Mouse (Mus musculus): Measurements from ENCODE around the gene D630003M21Rik. TPM values are rescaled to one million over a fixed set of nuclear protein-coding genes. Genes with fewer than 3 reads are reported as not detected.

D630003M21Rik gene
- polyA plus RNA-seq, 1 experiment from 2014 or later, result 5.3 TPM

- Histone ChIP-seq H3K36me3 (no peaks in the 10 kb centered on the region), H3K4me2 (no peak overlapping the region), H3K9me3 (no peaks in the 10 kb centered on the region), H3K4me1 (peaks cover 29% of the 10 kb centered on the region), H3K27ac (no peak overlapping the region), H3K27me3 (no peaks in the 10 kb centered on the region), H3K9ac (no peak overlapping the region), H3K4me3 (no peak overlapping the region)
- 76% methylated on average over 15 of the region's 15 CpGs for WGBS
- ATAC-seq (ENCODE audit: borderline replicate concordance, extremely low read depth, low FRiP score, low TSS enrichment), result no peak
These were observed 54.1 kb downstream of the D630003M21Rik start for GRCm38 (mm10) chr2:158174958-158175357.

DNA sequence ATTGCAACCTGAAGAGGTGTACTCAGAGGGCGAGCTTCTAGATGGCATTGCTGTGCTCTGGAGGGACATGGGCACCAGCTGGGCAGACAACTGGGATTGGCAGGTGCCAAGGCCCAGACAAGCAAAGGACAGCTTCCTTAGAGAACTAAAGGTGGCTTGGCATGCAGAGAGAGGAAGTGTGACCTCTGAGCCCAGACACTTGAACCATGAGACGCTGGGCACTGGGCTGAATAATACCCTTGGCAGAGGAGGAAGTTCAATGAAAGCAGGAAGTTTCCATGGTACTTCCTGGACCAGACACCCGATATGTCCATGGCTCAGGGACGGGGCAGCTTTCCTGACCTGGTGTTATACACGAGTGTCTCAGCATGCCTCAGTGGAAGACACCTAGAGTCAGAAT, 54.6 kb downstream of the D630003M21Rik start:
- ATAC-seq (ENCODE audit: borderline replicate concordance, extremely low read depth, low FRiP score, low TSS enrichment), result no peak
- Histone ChIP-seq H3K27me3 (no peaks in the 10 kb centered on the region), H3K4me1 (peaks cover 29% of the 10 kb centered on the region), H3K27ac (no peak overlapping the region), H3K9me3 (no peaks in the 10 kb centered on the region), H3K4me3 (no peak overlapping the region), H3K9ac (no peak overlapping the region), H3K36me3 (no peaks in the 10 kb centered on the region), H3K4me2 (no peak overlapping the region)
- 65% methylated on average over 5 of the region's 5 CpGs for WGBS

GRCm38 (mm10) chr2:158170394-158170793, 58.6 kb downstream of the D630003M21Rik start:
- no peak overlapping the region for H3K9ac ChIP-seq
- WGBS, result 78% methylated on average over 2 of the region's 2 CpGs
- H3K9me3 ChIP-seq, result no peaks in the 10 kb centered on the region
- no peak for ATAC-seq (ENCODE audit: borderline replicate concordance, extremely low read depth, low FRiP score, low TSS enrichment)
- no peaks in the 10 kb centered on the region for H3K27me3 ChIP-seq
- H3K4me2 ChIP-seq, result no peak overlapping the region
- no peak overlapping the region for H3K4me3 ChIP-seq
- H3K36me3 ChIP-seq, result no peaks in the 10 kb centered on the region
- H3K27ac ChIP-seq, result no peak overlapping the region
- peaks cover 35% of the 10 kb centered on the region for H3K4me1 ChIP-seq

GRCm38 (mm10) chr2:158169771-158170170, 59.3 kb downstream of the D630003M21Rik start:
- Histone ChIP-seq H3K27ac (no peak overlapping the region), H3K27me3 (no peaks in the 10 kb centered on the region), H3K4me1 (peaks cover 35% of the 10 kb centered on the region), H3K4me3 (no peak overlapping the region), H3K36me3 (no peaks in the 10 kb centered on the region), H3K9ac (no peak overlapping the region), H3K4me2 (no peak overlapping the region), H3K9me3 (no peaks in the 10 kb centered on the region)
- 75% methylated on average over 7 of the region's 7 CpGs for WGBS
- peak; percentile 24; the same call in 1 of the 2 replicates for ATAC-seq (ENCODE audit: borderline replicate concordance, extremely low read depth, low FRiP score, low TSS enrichment)

GRCm38 (mm10) chr2:158169351-158169750, 59.7 kb downstream of the D630003M21Rik start:
- Histone ChIP-seq H3K9me3 (no peaks in the 10 kb centered on the region), H3K9ac (no peak overlapping the region), H3K4me3 (no peak overlapping the region), H3K4me2 (no peak overlapping the region), H3K27ac (peak overlapping the region; percentile 53), H3K36me3 (no peaks in the 10 kb centered on the region), H3K4me1 (peaks cover 33% of the 10 kb centered on the region), H3K27me3 (no peaks in the 10 kb centered on the region)
- WGBS, result 52% methylated on average over 6 of the region's 6 CpGs
- peak; percentile 25; the same call in 1 of the 2 replicates for ATAC-seq (ENCODE audit: borderline replicate concordance, extremely low read depth, low FRiP score, low TSS enrichment)

DNA sequence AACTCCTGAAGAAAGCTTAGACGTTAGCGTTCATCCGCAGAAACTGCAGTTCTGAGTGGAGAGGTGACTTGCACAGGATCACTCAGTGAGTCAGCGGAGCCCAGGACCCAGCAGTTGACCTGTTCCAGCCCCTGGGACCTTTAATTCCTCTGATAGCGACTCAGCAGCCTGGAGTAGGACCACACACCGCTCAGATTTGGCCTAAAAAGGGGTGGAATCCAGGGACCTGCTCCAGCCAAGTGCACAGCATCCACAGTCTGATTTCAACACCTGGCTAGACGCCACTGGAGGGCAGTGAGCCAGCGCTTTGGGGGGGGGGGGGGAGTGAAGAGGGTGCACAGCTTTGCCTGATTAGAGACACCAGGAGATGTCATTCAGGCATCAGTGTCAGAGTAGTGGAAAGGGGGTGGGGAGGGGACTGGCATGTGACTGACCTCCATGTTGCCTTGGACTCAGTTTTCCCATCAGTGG, 60.2 kb downstream of the D630003M21Rik start:
- ATAC-seq (ENCODE audit: borderline replicate concordance, extremely low read depth, low FRiP score, low TSS enrichment), result peak; percentile 73
- no peaks in the 10 kb centered on the region for H3K36me3 ChIP-seq

GRCm38 (mm10) chr2:158167496-158168205, 61.4 kb downstream of the D630003M21Rik start:
- 49% methylated on average over 9 of the region's 9 CpGs for WGBS
- peaks cover 36% of the 10 kb centered on the region for H3K4me1 ChIP-seq
- H3K9ac ChIP-seq, result no peak overlapping the region
- H3K27ac ChIP-seq, result no peak overlapping the region
- no peaks in the 10 kb centered on the region for H3K36me3 ChIP-seq
- ATAC-seq (ENCODE audit: borderline replicate concordance, extremely low read depth, low FRiP score, low TSS enrichment), result no peak
- H3K4me2 ChIP-seq, result no peak overlapping the region
- H3K27me3 ChIP-seq, result no peaks in the 10 kb centered on the region
- no peak overlapping the region for H3K4me3 ChIP-seq
- H3K9me3 ChIP-seq, result no peaks in the 10 kb centered on the region

More for the DNA sequence above, 60.2 kb downstream of the D630003M21Rik start:
- H3K9me3 ChIP-seq, result no peaks in the 10 kb centered on the region
- peaks cover 30% of the 10 kb centered on the region for H3K4me1 ChIP-seq
- no peak overlapping the region for H3K4me3 ChIP-seq
- no peak overlapping the region for H3K9ac ChIP-seq
- 33% methylated on average over 8 of the region's 8 CpGs for whole genome bisulfite sequencing
- H3K4me2 ChIP-seq, result no peak overlapping the region
- H3K27ac ChIP-seq, result peak overlapping the region; percentile 53
- no peaks in the 10 kb centered on the region for H3K27me3 ChIP-seq

DNA sequence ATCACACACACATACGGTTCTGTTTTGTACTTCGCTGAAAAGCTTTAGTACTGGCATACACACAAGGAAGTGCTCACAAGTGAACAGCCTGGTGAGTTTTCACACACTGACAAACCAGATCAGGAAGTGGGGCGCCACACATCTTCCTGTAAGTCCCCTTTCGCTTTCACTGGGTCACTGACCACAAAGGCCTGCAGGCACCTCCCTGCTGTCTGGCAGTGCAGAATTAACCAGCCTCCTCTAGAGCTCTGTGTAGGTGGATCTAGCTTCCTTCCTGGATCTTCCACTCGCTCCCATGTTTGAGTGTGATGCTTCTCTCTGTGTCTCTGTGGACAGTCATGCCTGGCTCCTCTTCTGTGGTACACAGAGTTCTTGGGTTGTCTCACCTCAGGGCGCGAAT, 62.4 kb downstream of the D630003M21Rik start:
- Histone ChIP-seq H3K4me1 (peaks cover 40% of the 10 kb centered on the region), H3K4me2 (no peak overlapping the region), H3K9me3 (no peaks in the 10 kb centered on the region), H3K36me3 (no peaks in the 10 kb centered on the region), H3K27ac (no peak overlapping the region), H3K27me3 (no peaks in the 10 kb centered on the region), H3K9ac (no peak overlapping the region), H3K4me3 (no peak overlapping the region)
- ATAC-seq (ENCODE audit: borderline replicate concordance, extremely low read depth, low FRiP score, low TSS enrichment), result no peak
- WGBS, result 75% methylated on average over 7 of the region's 7 CpGs

DNA sequence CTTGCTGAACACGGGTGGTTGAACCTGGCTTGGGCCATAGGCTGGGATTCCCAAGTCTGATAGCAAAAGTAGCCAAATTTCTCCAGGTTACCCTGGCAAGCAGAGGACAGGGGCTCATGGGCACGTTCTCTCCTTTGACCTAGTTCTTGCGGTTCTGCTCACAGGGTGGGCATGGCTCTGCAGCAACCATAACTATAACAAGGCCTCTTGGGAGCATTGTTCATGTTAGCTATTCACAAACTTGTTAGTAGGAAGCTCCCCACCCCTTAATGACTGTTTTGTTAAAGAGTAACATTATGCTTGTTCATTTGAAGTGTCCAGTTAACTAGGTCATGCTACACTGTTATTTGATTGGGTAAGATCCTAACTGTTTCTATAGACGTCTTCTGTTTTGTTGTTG, 63.2 kb downstream of the D630003M21Rik start:
- Histone ChIP-seq H3K9me3 (no peaks in the 10 kb centered on the region), H3K36me3 (no peaks in the 10 kb centered on the region), H3K27me3 (no peaks in the 10 kb centered on the region), H3K9ac (no peak overlapping the region), H3K27ac (no peak overlapping the region), H3K4me1 (peaks cover 40% of the 10 kb centered on the region), H3K4me2 (no peak overlapping the region), H3K4me3 (no peak overlapping the region)
- no peak for ATAC-seq (ENCODE audit: borderline replicate concordance, extremely low read depth, low FRiP score, low TSS enrichment)
- WGBS, result 78% methylated on average over 4 of the region's 4 CpGs

DNA sequence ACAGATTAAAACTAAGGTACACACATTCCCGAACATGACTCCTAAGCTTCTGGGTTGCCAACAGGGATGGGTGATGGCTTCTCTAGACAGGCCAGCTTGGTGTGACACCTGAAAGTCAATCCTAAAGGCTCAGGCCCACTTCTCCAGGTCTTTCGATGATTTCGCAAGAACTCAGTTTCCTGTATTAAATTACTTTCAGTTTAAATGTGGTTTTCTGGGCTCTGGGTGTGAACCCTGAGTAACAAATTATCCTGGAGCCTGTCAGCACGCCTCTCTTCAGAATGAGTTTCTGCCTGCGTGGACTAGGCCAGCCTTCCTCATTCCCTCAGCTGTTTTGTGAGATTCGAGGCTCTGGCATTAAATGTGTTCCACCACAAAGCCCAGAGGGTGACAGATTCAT, 66.0 kb downstream of the D630003M21Rik start:
- Histone ChIP-seq H3K9ac (no peak overlapping the region), H3K36me3 (no peaks in the 10 kb centered on the region), H3K9me3 (no peaks in the 10 kb centered on the region), H3K4me3 (no peak overlapping the region), H3K4me2 (no peak overlapping the region), H3K27ac (no peak overlapping the region), H3K27me3 (no peaks in the 10 kb centered on the region), H3K4me1 (peaks cover 28% of the 10 kb centered on the region)
- ATAC-seq (ENCODE audit: borderline replicate concordance, extremely low read depth, low FRiP score, low TSS enrichment), result no peak
- 58% methylated on average over 6 of the region's 6 CpGs for WGBS

DNA sequence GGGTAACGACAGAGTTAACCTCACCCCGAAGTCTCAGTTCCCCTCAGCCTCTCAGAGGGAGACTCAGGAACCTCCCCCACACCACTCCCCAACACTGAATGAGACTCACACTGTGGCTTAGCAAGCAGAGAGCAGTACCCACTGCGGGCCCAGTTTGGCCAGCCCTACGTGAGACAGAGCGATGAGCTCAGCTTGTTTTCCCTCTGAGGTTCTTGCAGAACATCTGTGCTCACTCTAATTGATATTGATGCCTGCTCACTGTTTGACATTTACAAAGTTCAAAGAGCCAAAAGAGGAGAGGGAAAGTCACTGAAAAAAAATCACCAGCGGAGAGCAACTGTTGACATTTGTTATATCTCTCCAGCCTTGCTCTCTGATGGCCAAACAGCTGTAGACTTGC, 67.3 kb downstream of the D630003M21Rik start:
- H3K27me3 ChIP-seq, result no peaks in the 10 kb centered on the region
- 51% methylated on average over 6 of the region's 6 CpGs for WGBS
- H3K27ac ChIP-seq, result peak overlapping the region; percentile 48; the same call in 1 of the 2 replicates
- peaks cover 20% of the 10 kb centered on the region for H3K4me1 ChIP-seq
- no peak overlapping the region for H3K9ac ChIP-seq
- no peak for ATAC-seq (ENCODE audit: borderline replicate concordance, extremely low read depth, low FRiP score, low TSS enrichment)
- no peak overlapping the region for H3K4me3 ChIP-seq
- H3K9me3 ChIP-seq, result no peaks in the 10 kb centered on the region
- H3K36me3 ChIP-seq, result no peaks in the 10 kb centered on the region
- no peak overlapping the region for H3K4me2 ChIP-seq

- H3K9me3 ChIP-seq, result no peaks in the 10 kb centered on the region
- peak; percentile 15; the same call in 1 of the 2 replicates for ATAC-seq (ENCODE audit: borderline replicate concordance, extremely low read depth, low FRiP score, low TSS enrichment)
- peak overlapping the region; percentile 14; the same call in 1 of the 2 replicates for H3K9ac ChIP-seq
- H3K27me3 ChIP-seq, result no peaks in the 10 kb centered on the region
- no peaks in the 10 kb centered on the region for H3K36me3 ChIP-seq
- WGBS, result 33% methylated on average over 7 of the region's 7 CpGs
- no peak overlapping the region for H3K4me3 ChIP-seq
- H3K4me1 ChIP-seq, result peaks cover 29% of the 10 kb centered on the region
- H3K4me2 ChIP-seq, result peak overlapping the region; percentile 42
- peak overlapping the region; percentile 59; the same call in 1 of the 2 replicates for H3K27ac ChIP-seq
These were observed 69.4 kb downstream of the D630003M21Rik start for GRCm38 (mm10) chr2:158159376-158160235.
